Mouse (Mus musculus): ENCODE data around the gene Btbd6. TPM values are rescaled to one million over a fixed set of nuclear protein-coding genes. Genes with fewer than 3 reads are reported as not detected.

Btbd6 gene
- polyA plus RNA-seq, 1 experiment from 2014 or later = 19.5 TPM

- ATAC-seq = no peak
- Histone ChIP-seq H3K4me1 (replicated peaks) (peaks cover 13% of the 10 kb centered on the region), H3K27me3 (replicated peaks) (no peaks in the 10 kb centered on the region), H3K4me2 (replicated peaks) (peak overlapping the region; percentile 76), H3K9me3 (no peaks in the 10 kb centered on the region), H3K36me3 (0 out of 2 replicates have a peak, but pooled peaks cover 4% of the 10 kb centered on the region), H3K9ac (peak overlapping the region; percentile 94), H3K4me3 (replicated peaks) (peak overlapping the region; percentile 85), H3K27ac (peak overlapping the region; percentile 97)
- WGBS = under 1% methylated on average over 56 of the region's 56 CpGs
These were observed 23.4 kb downstream of the Btbd6 start for GRCm38 (mm10) chr12:112999569-113000293.

GRCm38 (mm10) chr12:113000294-113001132, 24.2 kb downstream of the Btbd6 start, which contains the start of gene Brf1:
Brf1 (minus strand) TSS chr12:113000704.
- Histone ChIP-seq H3K27me3 (replicated peaks) (no peaks in the 10 kb centered on the region), H3K4me3 (replicated peaks) (peak within 1 kb of the TSS; percentile 85), H3K4me2 (replicated peaks) (peak within 1 kb of the TSS; percentile 76), H3K9me3 (no peaks in the 10 kb centered on the region), H3K4me1 (replicated peaks) (peaks cover 13% of the 10 kb centered on the region), H3K36me3 (0 out of 2 replicates have a peak, but pooled peaks cover 4% of the 10 kb centered on the region), H3K9ac (peak within 1 kb of the TSS; percentile 94), H3K27ac (peak within 1 kb of the TSS; percentile 97)
- peak; percentile 97 for ATAC-seq
- WGBS = under 1% methylated on average over 96 of the region's 96 CpGs

- Histone ChIP-seq H3K27ac (peak overlapping the region; percentile 77), H3K27me3 (replicated peaks) (no peaks in the 10 kb centered on the region), H3K4me2 (replicated peaks) (peak overlapping the region; percentile 67), H3K9ac (peak overlapping the region; percentile 41), H3K36me3 (no peaks in the 10 kb centered on the region), H3K4me1 (replicated peaks) (peaks cover 13% of the 10 kb centered on the region), H3K4me3 (replicated peaks) (peak overlapping the region; percentile 85), H3K9me3 (no peaks in the 10 kb centered on the region)
- WGBS = 2% methylated on average over 5 of the region's 5 CpGs
- ATAC-seq = no peak
These were observed 24.8 kb downstream of the Btbd6 start for GRCm38 (mm10) chr12:113001133-113001474.

GRCm38 (mm10) chr12:113002667-113003066, 26.4 kb downstream of the Btbd6 start:
- H3K36me3 ChIP-seq = no peaks in the 10 kb centered on the region
- H3K4me3 ChIP-seq (replicated peaks) = no peak overlapping the region
- ATAC-seq = no peak
- WGBS = 30% methylated on average over 2 of the region's 2 CpGs
- no peak overlapping the region for H3K27ac ChIP-seq
- no peaks in the 10 kb centered on the region for H3K27me3 ChIP-seq (replicated peaks)
- no peaks in the 10 kb centered on the region for H3K9me3 ChIP-seq
- H3K4me2 ChIP-seq (replicated peaks) = no peak overlapping the region
- no peak overlapping the region for H3K9ac ChIP-seq
- peaks cover 13% of the 10 kb centered on the region for H3K4me1 ChIP-seq (replicated peaks)

- no peak overlapping the region for H3K9ac ChIP-seq
- no peaks in the 10 kb centered on the region for H3K27me3 ChIP-seq (replicated peaks)
- no peak for ATAC-seq
- 83% methylated on average over 8 of the region's 8 CpGs for WGBS
- H3K4me2 ChIP-seq (replicated peaks) = no peak overlapping the region
- H3K4me3 ChIP-seq (replicated peaks) = no peak overlapping the region
- H3K9me3 ChIP-seq = no peaks in the 10 kb centered on the region
- no peak overlapping the region for H3K27ac ChIP-seq
- no peaks in the 10 kb centered on the region for H3K36me3 ChIP-seq
- H3K4me1 ChIP-seq (replicated peaks) = peaks cover 3% of the 10 kb centered on the region; the same call in 1 of the 2 replicates
These were observed 27.7 kb downstream of the Btbd6 start for GRCm38 (mm10) chr12:113004011-113004410.

GRCm38 (mm10) chr12:113004993-113005392, 28.7 kb downstream of the Btbd6 start:
- Histone ChIP-seq H3K4me1 (replicated peaks) (no peaks in the 10 kb centered on the region; the same call in 1 of the 2 replicates), H3K27me3 (replicated peaks) (no peaks in the 10 kb centered on the region), H3K36me3 (no peaks in the 10 kb centered on the region), H3K9ac (no peak overlapping the region), H3K4me2 (replicated peaks) (no peak overlapping the region), H3K9me3 (no peaks in the 10 kb centered on the region), H3K4me3 (replicated peaks) (no peak overlapping the region), H3K27ac (no peak overlapping the region)
- no peak for ATAC-seq
- WGBS = 33% methylated on average over 4 of the region's 4 CpGs

GRCm38 (mm10) chr12:113011702-113012360, 35.5 kb downstream of the Btbd6 start:
- ATAC-seq = no peak
- Histone ChIP-seq H3K27me3 (replicated peaks) (no peaks in the 10 kb centered on the region), H3K4me1 (replicated peaks) (peaks cover 29% of the 10 kb centered on the region), H3K9ac (no peak overlapping the region), H3K36me3 (no peaks in the 10 kb centered on the region), H3K9me3 (no peaks in the 10 kb centered on the region), H3K4me3 (replicated peaks) (no peak overlapping the region), H3K4me2 (replicated peaks) (no peak overlapping the region), H3K27ac (no peak overlapping the region)
- WGBS = 79% methylated on average over 6 of the region's 6 CpGs

GRCm38 (mm10) chr12:113012443-113012842, 36.2 kb downstream of the Btbd6 start:
- Histone ChIP-seq H3K9ac (no peak overlapping the region), H3K27ac (peak overlapping the region; percentile 89)
- ATAC-seq = no peak

GRCm38 (mm10) chr12:113013021-113013491, 36.8 kb downstream of the Btbd6 start:
- Histone ChIP-seq H3K4me3 (replicated peaks) (peak overlapping the region; percentile 55; the same call in 1 of the 2 replicates), H3K4me2 (replicated peaks) (peak overlapping the region; percentile 60)
- ATAC-seq = no peak

More at GRCm38 (mm10) chr12:113012443-113012842, 36.2 kb downstream of the Btbd6 start:
- no peaks in the 10 kb centered on the region for H3K27me3 ChIP-seq (replicated peaks)
- 89% methylated on average over 5 of the region's 5 CpGs for WGBS
- no peak overlapping the region for H3K4me3 ChIP-seq (replicated peaks)
- H3K36me3 ChIP-seq = no peaks in the 10 kb centered on the region
- H3K4me2 ChIP-seq (replicated peaks) = no peak overlapping the region
- peaks cover 32% of the 10 kb centered on the region for H3K4me1 ChIP-seq (replicated peaks)
- no peaks in the 10 kb centered on the region for H3K9me3 ChIP-seq

GRCm38 (mm10) chr12:113013604-113014558, 37.6 kb downstream of the Btbd6 start, which contains the start of gene Pacs2:
Pacs2 (plus strand) TSS chr12:113014508.
- H3K9ac ChIP-seq = peak within 1 kb of the TSS; percentile 88
- peak; percentile 98 for ATAC-seq
- no peaks in the 10 kb centered on the region for H3K9me3 ChIP-seq
- H3K27ac ChIP-seq = peak within 1 kb of the TSS; percentile 89
- no peaks in the 10 kb centered on the region for H3K36me3 ChIP-seq
- H3K4me3 ChIP-seq (replicated peaks) = peak within 1 kb of the TSS; percentile 98
- H3K4me1 ChIP-seq (replicated peaks) = peaks cover 34% of the 10 kb centered on the region
- 3% methylated on average over 76 of the region's 85 CpGs for WGBS
- H3K27me3 ChIP-seq (replicated peaks) = no peaks in the 10 kb centered on the region
- H3K4me2 ChIP-seq (replicated peaks) = peak within 1 kb of the TSS; percentile 87

More at GRCm38 (mm10) chr12:113013021-113013491, 36.8 kb downstream of the Btbd6 start:
- H3K36me3 ChIP-seq = no peaks in the 10 kb centered on the region
- H3K27ac ChIP-seq = peak overlapping the region; percentile 89
- peaks cover 34% of the 10 kb centered on the region for H3K4me1 ChIP-seq (replicated peaks)
- no peaks in the 10 kb centered on the region for H3K9me3 ChIP-seq
- 46% methylated on average over 3 of the region's 3 CpGs for WGBS
- H3K27me3 ChIP-seq (replicated peaks) = no peaks in the 10 kb centered on the region
- H3K9ac ChIP-seq = peak overlapping the region; percentile 70

Data from intestine, embryonic 15.5 days (tissue).